Mouse (Mus musculus) cerebellum, postnatal 14 days (tissue): Measurements from ENCODE around the gene Gbf1.

ENCODE experiments used
- DNase-seq, 2 experiments: peaks; one replicate each; pipeline ENCODE4 v3.0.0; 2021; ENCODE audit warnings: mixed read lengths in 2 of 2

The Gbf1 gene

DNA sequence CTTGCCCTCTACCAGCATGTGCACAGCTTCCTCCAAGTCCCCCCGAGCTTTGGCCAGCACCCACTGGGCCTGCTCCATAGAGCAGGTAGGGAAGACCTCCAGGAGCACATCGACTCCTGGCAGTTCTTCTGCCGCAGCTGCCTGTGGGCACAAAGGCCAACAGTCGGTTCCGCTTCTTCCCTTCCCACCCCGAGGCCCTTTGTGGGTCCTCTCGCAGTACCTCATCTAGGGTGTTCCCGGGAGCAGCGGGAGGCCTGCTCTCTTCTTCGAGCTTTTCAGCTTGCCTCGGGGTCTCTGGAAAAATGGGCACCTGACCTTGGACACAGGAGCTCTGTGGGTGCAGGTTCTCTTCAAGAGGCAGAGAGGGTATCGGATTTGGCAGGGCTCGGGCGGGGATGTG lies 179.0 kb downstream of the Gbf1 start:
- DNase-seq: no peak

- no peak for DNase-seq
Observed at GRCm38 (mm10) chr19:46331936-46332335, 179.6 kb downstream of the Gbf1 start.

DNA sequence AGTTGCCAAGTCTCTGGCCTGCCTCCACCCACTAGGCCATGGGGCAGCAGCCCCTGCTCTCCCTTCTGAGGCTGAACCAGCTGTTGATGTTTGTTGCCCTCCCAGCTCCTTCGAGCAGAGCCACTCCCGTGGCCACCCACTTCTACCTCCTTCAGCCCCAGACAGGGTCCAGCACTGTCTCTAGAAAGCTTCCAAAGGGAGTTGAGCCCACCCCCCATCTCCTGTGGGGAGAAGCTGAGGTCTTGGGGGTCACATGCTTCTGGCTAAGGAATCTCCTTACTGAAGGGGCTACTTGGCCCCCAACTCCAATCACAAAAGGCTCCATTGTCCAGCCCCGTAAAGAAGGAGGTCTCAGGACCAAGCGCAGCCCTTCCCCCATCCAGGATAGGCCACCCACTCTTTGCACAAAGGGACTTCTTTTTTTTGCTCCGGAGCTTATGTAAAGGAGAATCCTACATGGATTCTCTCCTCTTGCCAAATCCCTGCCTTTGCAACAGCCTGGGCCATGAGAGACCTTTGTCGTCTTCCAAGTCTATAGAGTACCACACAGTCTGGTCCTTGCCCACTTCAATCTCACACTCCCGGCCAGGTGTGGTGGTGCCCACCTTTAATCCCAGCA lies 180.5 kb downstream of the Gbf1 start:
- DNase-seq: peak in 1 of 2 experiments; percentile 36

DNA sequence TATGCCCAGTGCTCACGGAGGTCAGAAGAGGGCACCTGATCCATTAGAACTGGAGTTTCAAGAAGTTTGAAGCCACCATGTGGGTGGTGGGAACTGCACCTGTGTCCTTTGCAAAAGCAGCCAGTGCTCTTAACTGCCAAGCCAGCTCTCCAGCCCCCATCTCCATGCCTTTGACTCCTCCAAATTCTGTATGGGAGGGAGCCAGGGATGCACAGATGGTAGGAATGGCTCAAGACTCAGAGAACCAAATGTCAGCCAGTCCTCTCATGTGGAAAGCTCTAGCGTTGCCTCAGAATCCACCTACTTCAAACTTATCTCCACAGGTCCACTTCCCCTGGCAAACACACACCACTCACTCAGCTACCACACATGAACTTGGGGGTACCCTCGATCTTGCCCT lies 181.6 kb downstream of the Gbf1 start:
- DNase-seq: peak; percentile 78 to 87
